Mouse (Mus musculus): ENCODE data around the gene Igsf11. TPM values are rescaled to one million over a fixed set of nuclear protein-coding genes. Genes with fewer than 3 reads are reported as not detected.

Gene Igsf11
- total and polyA plus RNA-seq, 3 experiments: 0.05 to 0.19 TPM; not detected in 1

GRCm38 (mm10) chr16:39056961-39057360, 164.5 kb downstream of the Igsf11 start:
- no peaks in the 10 kb centered on the region for H3K27me3 ChIP-seq (replicated peaks)
- H3K4me3 ChIP-seq (replicated peaks in 1 of 3; ENCODE audit: low read depth in 2 of 3, low read length in 2 of 3, poor library complexity in 1 of 3): no peak overlapping the region
- no peaks in the 10 kb centered on the region for H3K79me2 ChIP-seq (replicated peaks; ENCODE audit: control insufficient read depth, extremely low read depth, insufficient read depth, poor library complexity, severe bottlenecking)
- TF ChIP-seq E2F4 (IDR thresholded peaks at IDR 0.05; ENCODE audit: insufficient replicate concordance, low read depth, low read length) (no peak), UBTF (IDR thresholded peaks at IDR 0.05; ENCODE audit: low read depth, low read length) (no peak), MYC (IDR thresholded peaks at IDR 0.05; ENCODE audit: low read depth, low read length) (no peak), EP300 (IDR thresholded peaks at IDR 0.05; ENCODE audit: low read length) (no peak), GABPA (IDR thresholded peaks at IDR 0.05; ENCODE audit: insufficient replicate concordance, low read depth, low read length) (no peak), ZNF384 (IDR thresholded peaks at IDR 0.05; ENCODE audit: low read depth, low read length) (no peak), RAD21 (IDR thresholded peaks at IDR 0.05; ENCODE audit: low read depth, low read length) (no peak), ZC3H11A (IDR thresholded peaks at IDR 0.05; ENCODE audit: low read depth, low read length) (no peak), POLR2A (IDR thresholded peaks at IDR 0.05; ENCODE audit: low read depth, low read length) (no peak), KAT2A (IDR thresholded peaks at IDR 0.05; ENCODE audit: insufficient replicate concordance, low read length) (no peak), JUND (conservative IDR thresholded peaks at IDR 0.05; ENCODE audit: low read depth, low read length) (no peak), ZKSCAN1 (IDR thresholded peaks at IDR 0.05; ENCODE audit: borderline replicate concordance, low read depth, low read length) (no peak), MXI1 (IDR thresholded peaks at IDR 0.05; ENCODE audit: low read depth, low read length) (no peak)
- no peaks in the 10 kb centered on the region for H3K4me1 ChIP-seq (ENCODE audit: control insufficient read depth in 1 of 2, insufficient read depth in 2 of 2)
- dilution Hi-C loops (cut with MboI; ENCODE audit: extremely low pct_ligation_motif_present, extremely low pct_unique_long_range_greater_than_20kb, low sequenced_read_pairs): no loop called here
- no peak overlapping the region for H3K27ac ChIP-seq (ENCODE audit: insufficient read depth, low read depth)
- no peaks in the 10 kb centered on the region for H3K36me3 ChIP-seq (replicated peaks in 1 of 2; ENCODE audit: control insufficient read depth in 1 of 2, insufficient read depth in 1 of 2, low read length in 1 of 2)
- H3K9ac ChIP-seq (ENCODE audit: insufficient read depth, low read depth): no peak overlapping the region
- no peak overlapping the region for H3K4me2 ChIP-seq (ENCODE audit: insufficient read depth, low read depth, poor library complexity, severe bottlenecking)
- in situ Hi-C loops (cut with MboI; ENCODE audit: low pct_ligation_motif_present, low pct_unique_long_range_greater_than_20kb, low sequenced_read_pairs): loop anchor here (10.0 kb wide), 1 partner anchor 202 kb away; no protein-coding TSS in a partner anchor
- peaks cover 3% of the 10 kb centered on the region for H3K9me3 ChIP-seq (replicated peaks; ENCODE audit: low read length)
- no peak for DNase-seq (ENCODE audit: extremely low read depth)

DNA sequence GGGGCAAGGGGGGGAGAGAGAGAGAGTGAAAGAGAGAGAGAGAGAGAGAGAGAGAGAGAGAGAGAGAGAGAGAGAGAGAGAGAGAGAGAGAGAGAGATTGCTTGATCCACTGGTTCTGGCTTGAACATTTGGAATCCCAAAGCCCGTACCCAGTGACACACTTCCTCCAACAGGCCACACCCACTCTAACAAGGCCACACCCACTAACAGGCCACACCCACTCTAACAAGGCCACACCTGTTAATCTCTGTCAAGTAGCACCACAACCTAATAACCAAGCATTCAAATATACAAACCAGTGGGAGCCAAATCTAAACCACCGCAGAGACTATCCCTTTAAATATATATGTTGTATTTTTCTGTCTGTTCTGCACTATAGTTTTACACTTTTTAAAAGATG, 166.4 kb downstream of the Igsf11 start:
- in situ Hi-C loops (cut with MboI; ENCODE audit: low pct_ligation_motif_present, low pct_unique_long_range_greater_than_20kb, low sequenced_read_pairs) (loop anchor here (10.0 kb wide), 1 partner anchor 204 kb away; no protein-coding TSS in a partner anchor), dilution Hi-C loops (cut with MboI; ENCODE audit: extremely low pct_ligation_motif_present, extremely low pct_unique_long_range_greater_than_20kb, low sequenced_read_pairs) (no loop called here)
- no peaks in the 10 kb centered on the region for H3K4me1 ChIP-seq (ENCODE audit: control insufficient read depth in 1 of 2, insufficient read depth in 2 of 2)
- no peaks in the 10 kb centered on the region for H3K79me2 ChIP-seq (replicated peaks; ENCODE audit: control insufficient read depth, extremely low read depth, insufficient read depth, poor library complexity, severe bottlenecking)
- no peak overlapping the region for H3K27ac ChIP-seq (ENCODE audit: insufficient read depth, low read depth)
- no peak overlapping the region for H3K9ac ChIP-seq (ENCODE audit: insufficient read depth, low read depth)
- H3K9me3 ChIP-seq (replicated peaks; ENCODE audit: low read length): peaks cover 3% of the 10 kb centered on the region
- H3K36me3 ChIP-seq (replicated peaks in 1 of 2; ENCODE audit: control insufficient read depth in 1 of 2, insufficient read depth in 1 of 2, low read length in 1 of 2): no peaks in the 10 kb centered on the region
- DNase-seq (ENCODE audit: extremely low read depth): no peak
- no peaks in the 10 kb centered on the region for H3K27me3 ChIP-seq (replicated peaks)
- TF ChIP-seq NRF1 (IDR thresholded peaks at IDR 0.05; ENCODE audit: low read depth, low read length): no peak
- no peak for TF ChIP-seq ELF1 (IDR thresholded peaks at IDR 0.05; ENCODE audit: low read depth, low read length)
- no peak overlapping the region for H3K4me2 ChIP-seq (ENCODE audit: insufficient read depth, low read depth, poor library complexity, severe bottlenecking)
- no peak overlapping the region for H3K4me3 ChIP-seq (replicated peaks in 1 of 3; ENCODE audit: low read depth in 2 of 3, low read length in 2 of 3, poor library complexity in 1 of 3)

Measured in CH12.LX (cell line).